ENCODE assay signal across 12 mouse cellular contexts in the genomic region with DNA sequence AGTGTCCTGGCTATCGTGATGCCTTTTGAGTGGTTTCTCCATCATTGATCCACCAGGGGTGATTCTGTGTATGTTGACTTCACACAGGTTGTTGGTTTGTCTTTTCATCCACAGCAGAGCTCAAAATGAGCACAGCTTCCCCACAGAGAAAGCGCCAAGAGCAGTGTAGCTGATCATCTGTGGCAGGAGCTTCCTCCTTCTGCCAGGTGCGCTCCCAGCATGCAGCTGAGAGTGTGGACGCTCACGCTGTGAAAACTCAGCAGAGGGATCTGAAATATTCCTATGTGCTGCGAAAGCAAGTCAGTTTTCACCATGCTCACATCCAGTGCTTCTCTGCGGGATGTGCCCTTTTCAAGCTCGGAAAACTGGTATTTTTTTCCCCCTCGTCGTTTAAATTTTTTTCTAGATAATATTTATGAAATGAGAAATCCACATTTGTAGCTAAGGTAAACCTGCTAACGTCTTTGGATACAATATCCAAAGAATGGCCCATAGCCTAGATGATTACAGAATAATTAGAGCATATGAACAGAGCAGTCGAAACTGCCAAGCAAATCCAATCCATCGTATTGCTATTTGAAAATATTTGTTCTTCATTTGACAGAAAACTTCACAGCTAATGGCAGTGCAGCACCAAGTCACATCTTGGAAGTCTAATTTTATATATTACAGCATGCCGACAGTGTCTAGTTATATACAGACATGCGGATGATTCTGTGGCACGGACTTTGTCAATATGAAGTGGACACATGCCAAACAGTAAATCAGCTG.
A peak's percentile ranks its signal among the peaks of the same experiment; 100 is the strongest.
DNase-seq lines count a peak whose midpoint lies in the region; ATAC-seq lines count a peak whose summit lies in the region.
"Had no signal": no experiment of that assay in that cellular context is flagged by ENCODE, and none has a peak within 500 bp of the region (broad histone marks: within the 10 kb centered on the region; RNA-seq: fewer than 3 reads in every experiment).

No protein-coding gene starts in this region.

- no peak for DNase-seq in forebrain, embryonic 11.5 days (ENCODE audit: low spot score)
- peak; percentile 87 for DNase-seq in left cerebral cortex, postnatal 4 days
- no peak for DNase-seq in left cerebral cortex, adult 8-10 months (ENCODE audit: low spot score in 2 of 2)
- DNase-seq in cerebellum, adult 18-20 months, result peak; percentile 95 to 96
- DNase-seq in layer of hippocampus, adult 9-10 months (ENCODE audit: low spot score), result peak; percentile 2
- no peak for DNase-seq in retina, postnatal 1 day
- DNase-seq in kidney, postnatal 36 days, result no peak
- DNase-seq: adrenal gland, postnatal 36 days; lung, adult 18-20 months had no signal

- H3K4me1 ChIP-seq in forebrain, embryonic 13.5 days, result no peaks in the 10 kb centered on the region
- no peaks in the 10 kb centered on the region for H3K4me1 ChIP-seq in forebrain, embryonic 11.5 days (replicated peaks; ENCODE audit: control insufficient read depth, insufficient read depth, low read length)
- H3K4me1 ChIP-seq: intestine, embryonic 15.5 days had no signal

- H3K9me3 ChIP-seq in forebrain, embryonic 13.5 days (replicated peaks), result no peaks in the 10 kb centered on the region
- no peaks in the 10 kb centered on the region for H3K9me3 ChIP-seq in forebrain, embryonic 11.5 days (ENCODE audit: control insufficient read depth, low read length)
- H3K9me3 ChIP-seq: intestine, embryonic 15.5 days had no signal

- H3K4me2 ChIP-seq in forebrain, embryonic 13.5 days, result no peak overlapping the region
- no peak overlapping the region for H3K4me2 ChIP-seq in forebrain, embryonic 11.5 days (ENCODE audit: low read depth, low read length, severe bottlenecking)
- H3K4me2 ChIP-seq: intestine, embryonic 15.5 days had no signal

- 75% methylated on average over 16 of the region's 16 CpGs for WGBS in forebrain, embryonic 13.5 days
- WGBS in forebrain, embryonic 11.5 days, result 83% methylated on average over 16 of the region's 16 CpGs

- no peaks in the 10 kb centered on the region for H3K36me3 ChIP-seq in forebrain, embryonic 13.5 days (ENCODE audit: poor library complexity, severe bottlenecking)
- no peaks in the 10 kb centered on the region for H3K36me3 ChIP-seq in forebrain, embryonic 11.5 days (ENCODE audit: control insufficient read depth, insufficient read depth, low read length)
- H3K36me3 ChIP-seq: intestine, embryonic 15.5 days had no signal

- no peak overlapping the region for H3K27ac ChIP-seq in forebrain, embryonic 13.5 days
- no peak overlapping the region for H3K27ac ChIP-seq in forebrain, embryonic 11.5 days (ENCODE audit: low read depth, low read length)
- H3K27ac ChIP-seq: intestine, embryonic 15.5 days; macrophage had no signal

- ATAC-seq in forebrain, embryonic 13.5 days, result peak; percentile 36; the same call in 1 of the 2 replicates
- ATAC-seq in forebrain, embryonic 11.5 days (replicated peaks; ENCODE audit: low FRiP score), result no peak
- ATAC-seq: intestine, embryonic 15.5 days had no signal

- H3K4me3 ChIP-seq in forebrain, embryonic 13.5 days, result no peak overlapping the region
- no peak overlapping the region for H3K4me3 ChIP-seq in forebrain, embryonic 11.5 days (ENCODE audit: low read depth, low read length)
- H3K4me3 ChIP-seq: intestine, embryonic 15.5 days had no signal

- intact Hi-C loops in left cerebral cortex, postnatal 4 days (cut with DNase I), result no loop called here

- H3K9ac ChIP-seq in forebrain, embryonic 13.5 days, result no peak overlapping the region
- no peak overlapping the region for H3K9ac ChIP-seq in forebrain, embryonic 11.5 days (ENCODE audit: low read length)
- H3K9ac ChIP-seq: intestine, embryonic 15.5 days had no signal

- no peaks in the 10 kb centered on the region for H3K27me3 ChIP-seq in forebrain, embryonic 13.5 days
- H3K27me3 ChIP-seq in forebrain, embryonic 11.5 days (ENCODE audit: control insufficient read depth, insufficient read depth, low read length), result no peaks in the 10 kb centered on the region
- H3K27me3 ChIP-seq: intestine, embryonic 15.5 days had no signal

Comparison
In these comparisons a context has a peak if more than half of its experiments do, and no peak if none do; other contexts are left out.
1. DNase-seq: peak in left cerebral cortex, postnatal 4 days (single experiment), cerebellum, adult 18-20 months (2 of 2) and layer of hippocampus, adult 9-10 months (single experiment); none in forebrain, embryonic 11.5 days (single experiment), left cerebral cortex, adult 8-10 months (0 of 2), retina, postnatal 1 day (single experiment) and kidney, postnatal 36 days (0 of 2).